Mouse (Mus musculus): ENCODE results near the gene Ccdc69. TPM values are rescaled to one million over a fixed set of nuclear protein-coding genes. Genes with fewer than 3 reads are reported as not detected.

Ccdc69 gene
- 0.48 and 0.51 TPM in 2 replicates for polyA plus RNA-seq (2021; fragmentation: Nextera tagmentation)
- long read RNA-seq, experiment 1, partial matches to known transcripts, result 0 of 1 reads
- long read RNA-seq, experiment 1, other reads (novel, unspliced or antisense), result 0 of 1 reads
- long read RNA-seq, experiment 2, partial matches to known transcripts, result 0 of 2 reads
- long read RNA-seq, experiment 2, other reads (novel, unspliced or antisense), result 1 of 2 reads

DNA sequence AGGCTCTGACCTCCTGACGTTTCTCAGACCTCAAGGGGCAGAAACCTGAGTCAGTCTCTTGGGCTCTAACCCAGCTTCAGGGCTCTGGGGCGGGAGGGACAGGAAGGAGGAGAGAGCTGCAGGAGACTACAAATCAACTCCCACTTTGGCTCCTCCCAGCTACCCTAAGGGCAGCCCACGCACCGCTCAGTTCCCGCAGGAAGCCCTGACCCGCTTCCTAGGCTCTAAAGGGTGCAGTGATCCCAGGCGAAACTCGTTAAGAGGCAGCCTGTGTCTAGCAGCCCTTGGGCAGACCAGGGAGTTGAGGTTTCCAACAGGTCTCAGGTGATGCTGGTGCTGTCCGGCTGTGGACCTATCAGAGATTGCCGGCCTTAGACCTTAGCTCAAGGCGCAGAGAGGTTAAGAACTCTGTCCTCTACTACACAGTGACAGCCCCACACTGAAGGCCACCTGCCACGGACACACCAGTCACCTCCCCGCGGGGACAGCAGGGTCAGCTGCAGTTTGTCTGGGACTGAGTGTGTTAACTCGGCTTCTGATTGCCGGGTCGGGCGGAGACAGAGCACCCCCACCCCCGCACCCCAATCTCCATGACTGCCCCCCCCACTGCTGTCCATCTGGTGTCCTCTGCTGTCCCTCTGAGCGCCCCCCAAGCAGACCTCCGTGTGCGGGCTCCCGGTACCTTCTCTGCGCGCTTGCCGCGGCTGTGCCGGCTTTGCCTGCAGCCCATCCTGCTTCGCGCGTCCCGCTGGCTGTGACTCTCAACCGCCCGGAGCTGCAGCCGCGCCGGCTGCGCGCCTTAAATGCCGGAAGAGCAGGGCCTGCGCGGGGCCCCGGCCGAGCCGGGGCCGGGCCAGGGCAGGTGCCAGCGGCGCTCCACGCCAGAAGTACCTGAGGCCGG lies at the start of gene Ccdc69:
TSS of gene Ccdc69 (minus strand) at position 801 of the 901 bp plus-strand sequence.

DNA sequence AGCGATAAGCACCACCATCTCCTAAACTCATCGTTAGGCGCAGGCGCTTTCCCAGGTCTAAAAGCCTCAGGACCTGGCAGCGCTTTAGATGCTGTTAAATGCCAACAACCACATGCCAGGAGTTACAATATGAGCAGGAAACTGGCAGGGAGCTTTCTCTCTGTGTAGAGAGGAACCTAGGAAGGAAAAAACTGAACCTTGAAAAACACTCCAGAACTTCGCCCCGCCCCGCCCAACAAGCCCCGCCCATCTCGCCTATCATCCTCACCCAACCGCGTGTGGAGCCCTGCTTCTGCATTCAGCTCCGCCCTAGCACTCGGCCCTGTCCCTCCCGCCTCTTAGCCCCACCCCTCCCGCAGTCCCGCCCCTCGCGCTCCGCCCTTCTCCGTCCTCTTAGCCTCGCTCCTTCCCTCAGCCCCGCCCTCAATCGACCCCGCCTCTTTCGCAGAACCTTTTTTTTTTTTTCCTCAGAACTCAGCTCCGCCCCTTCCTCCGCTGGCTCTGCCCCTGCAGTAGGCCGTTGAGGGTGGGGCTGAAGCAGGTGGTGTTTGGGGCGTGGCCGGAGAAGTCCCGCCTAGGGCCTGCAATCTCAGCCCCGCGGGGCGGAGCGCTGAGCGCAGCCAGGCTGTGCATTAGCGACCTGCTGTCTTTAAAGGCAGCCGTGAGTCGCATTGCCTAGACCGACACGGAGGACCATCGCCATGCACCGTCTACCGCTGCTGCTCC lies 19.7 kb upstream of the Ccdc69 start, which contains the start of gene Gm2a:
TSS of gene Gm2a (plus strand) at position 653 of the 726 bp plus-strand sequence.

DNA sequence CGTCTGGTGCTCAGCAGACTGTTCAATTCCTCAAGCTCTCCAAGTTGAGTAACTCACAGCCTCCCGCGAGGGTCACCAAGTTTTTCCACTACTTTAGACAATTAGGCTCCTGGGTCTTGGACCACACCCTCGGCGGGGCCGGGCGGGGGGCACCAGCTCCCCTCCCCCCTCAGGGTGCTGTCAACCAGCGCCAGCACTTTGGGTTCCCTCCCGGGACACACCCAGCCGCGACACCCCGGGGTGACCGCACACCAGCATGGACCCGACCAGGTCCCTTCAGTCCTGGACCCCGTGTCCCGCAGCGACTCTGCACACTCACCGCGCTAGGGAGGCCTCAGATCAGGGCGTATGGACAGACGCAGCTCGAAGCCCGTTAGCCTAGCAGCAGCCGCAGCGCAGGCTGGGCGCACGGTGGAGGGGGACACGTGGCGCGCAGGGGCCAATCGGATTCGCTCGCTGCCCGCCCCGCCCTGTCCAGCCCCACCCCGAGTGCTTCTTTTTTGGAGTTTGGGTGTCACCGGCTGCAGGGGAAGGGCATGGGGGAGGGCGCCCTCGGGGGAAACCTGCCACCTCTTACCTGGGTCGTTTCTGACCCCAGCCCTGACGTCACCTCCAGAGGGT lies 44.8 kb downstream of the Ccdc69 start, which contains the start of gene Anxa6:
TSS of gene Anxa6 (minus strand) at position 406 of the 621 bp plus-strand sequence.

Other genes with a start within 250 kb of the Ccdc69 start
- 12.5 and 13.9 TPM in 2 replicates for gene Lyrm7, start 217.2 kb downstream of the Ccdc69 start, polyA plus RNA-seq (2021; fragmentation: Nextera tagmentation)
- 991 and 1,084 TPM in 2 replicates for gene Hint1, start 211.7 kb downstream of the Ccdc69 start, polyA plus RNA-seq (2021; fragmentation: Nextera tagmentation)
- 13.7 and 15.0 TPM in 2 replicates for gene Gpx3, start 175.7 kb downstream of the Ccdc69 start, polyA plus RNA-seq (2021; fragmentation: Nextera tagmentation)
- 11.6 and 16.8 TPM in 2 replicates for gene Tnip1, start 115.2 kb downstream of the Ccdc69 start, polyA plus RNA-seq (2021; fragmentation: Nextera tagmentation)
- gene Anxa6, start 44.7 kb downstream of the Ccdc69 start, polyA plus RNA-seq (2021; fragmentation: Nextera tagmentation), result 72.0 and 76.1 TPM in 2 replicates
- gene Gm2a, start 20.0 kb upstream of the Ccdc69 start, polyA plus RNA-seq (2021; fragmentation: Nextera tagmentation), result 68.2 and 80.1 TPM in 2 replicates
- gene Slc36a3, start 73.6 kb upstream of the Ccdc69 start, polyA plus RNA-seq (2021; fragmentation: Nextera tagmentation), result not detected in 2 replicates
- 0.28 and 0.29 TPM in 2 replicates for gene Slc36a2, start 106.9 kb upstream of the Ccdc69 start, polyA plus RNA-seq (2021; fragmentation: Nextera tagmentation)
- 4.1 and 7.1 TPM in 2 replicates for gene Slc36a1, start 126.2 kb upstream of the Ccdc69 start, polyA plus RNA-seq (2021; fragmentation: Nextera tagmentation)